Mouse (Mus musculus) liver, postnatal 0 days (tissue): ENCODE measurements around the gene Lims1.

Source experiments
- CTCF ChIP-seq: sonication (generic); IDR thresholded peaks from 2 replicates; pipeline ENCODE4 v1.5.1; 2016; ENCODE audit warnings: antibody characterized with exemption, low read depth
- EP300 ChIP-seq: IDR thresholded peaks from 2 replicates; pipeline ENCODE4 v1.6.1; 2016; ENCODE audit warnings: antibody characterized with exemption, low read depth, mild to moderate bottlenecking

DNA sequence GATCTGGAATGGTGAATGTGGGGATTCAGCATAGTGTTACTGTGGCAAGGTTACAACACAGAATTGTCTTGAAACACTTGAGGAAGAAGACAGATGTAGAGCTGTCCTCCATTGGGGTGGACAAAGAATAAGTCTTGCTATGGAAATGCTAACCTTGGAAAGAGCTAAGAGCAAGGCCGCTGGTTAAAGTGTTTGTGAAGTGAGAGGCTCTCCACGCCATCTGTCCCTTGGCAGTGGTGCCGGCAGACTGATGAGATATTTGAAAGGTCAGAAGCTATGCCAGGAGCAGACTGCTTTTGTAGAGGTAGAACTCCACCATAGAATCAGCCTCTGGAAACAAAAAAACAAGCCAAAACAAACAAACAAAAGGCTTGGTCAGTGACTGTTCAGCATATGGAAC lies 73.3 kb downstream of the Lims1 start:
- TF ChIP-seq CTCF (no peak), EP300 (no peak)
